Mouse (Mus musculus) embryonic fibroblast, embryonic 13.5 days (primary cell): ENCODE data around the gene Pex10. TPM values are rescaled to one million over a fixed set of nuclear protein-coding genes. Genes with fewer than 3 reads are reported as not detected.
A peak's percentile ranks its signal among the peaks of the same experiment; 100 is the strongest.

Experiments used
- H3K27ac ChIP-seq: 2 replicates; pipeline ENCODE4 v1.5.1; 2012; ENCODE audit warnings: low read length, control low read depth, inconsistent platforms; ENCODE audit not compliant: insufficient read depth
- H3K4me1 ChIP-seq: 2 replicates; pipeline ENCODE4 v1.6.1; 2011; ENCODE audit warnings: low read length; ENCODE audit not compliant: control insufficient read depth, insufficient read depth
- H3K4me3 ChIP-seq: 2 replicates; pipeline ENCODE4 v1.5.1; 2011; ENCODE audit warnings: mild to moderate bottlenecking, control low read depth, low read length; ENCODE audit not compliant: insufficient read depth
- CTCF ChIP-seq: IDR thresholded peaks from 2 replicates; pipeline ENCODE4 v1.5.1; 2011; ENCODE audit warnings: mild to moderate bottlenecking, control low read depth, low read length, moderate library complexity, borderline replicate concordance; ENCODE audit not compliant: insufficient read depth
- POLR2A ChIP-seq: IDR thresholded peaks from 2 replicates; pipeline ENCODE4 v1.6.1; 2011; ENCODE audit warnings: low read depth, mild to moderate bottlenecking, control low read depth, low read length, moderate library complexity
- polyA plus RNA-seq: library from polyadenylated mRNA; stranded (reverse); fragments of >200 nt; gene quantifications from 2 replicates; pipeline ENCODE4 v1.2.4, GENCODE M21; 2011; ENCODE audit warnings: low read depth; ENCODE audit not compliant: missing spikeins, insufficient read length

The Pex10 gene
- polyA plus RNA-seq, 1 experiment: 5.1 TPM

- H3K27ac ChIP-seq: peak overlapping the region; percentile 58
- TF ChIP-seq CTCF (no peak), POLR2A (no peak)
- H3K4me3 ChIP-seq: no peak overlapping the region
- peaks cover 12% of the 10 kb centered on the region for H3K4me1 ChIP-seq
Measured at GRCm38 (mm10) chr4:155113766-155114410, 47.1 kb downstream of the Pex10 start.

GRCm38 (mm10) chr4:155116607-155117006 lies 49.8 kb downstream of the Pex10 start:
- TF ChIP-seq CTCF: no peak
- no peak for TF ChIP-seq POLR2A

GRCm38 (mm10) chr4:155117396-155117978 lies 50.7 kb downstream of the Pex10 start:
- Histone ChIP-seq H3K27ac (no peak overlapping the region), H3K4me1 (peaks cover 4% of the 10 kb centered on the region), H3K4me3 (no peak overlapping the region)
- TF ChIP-seq POLR2A (no peak), CTCF (no peak)

More at GRCm38 (mm10) chr4:155116607-155117006, 49.8 kb downstream of the Pex10 start:
- H3K4me1 ChIP-seq: peaks cover 4% of the 10 kb centered on the region
- no peak overlapping the region for H3K4me3 ChIP-seq
- H3K27ac ChIP-seq: no peak overlapping the region

GRCm38 (mm10) chr4:155118278-155118677 lies 51.5 kb downstream of the Pex10 start:
- no peak overlapping the region for H3K4me3 ChIP-seq
- peaks cover 8% of the 10 kb centered on the region for H3K4me1 ChIP-seq
- TF ChIP-seq CTCF (no peak), POLR2A (no peak)
- no peak overlapping the region for H3K27ac ChIP-seq

GRCm38 (mm10) chr4:155120038-155120437 lies 53.2 kb downstream of the Pex10 start:
- H3K27ac ChIP-seq: no peak overlapping the region
- no peak overlapping the region for H3K4me3 ChIP-seq
- TF ChIP-seq POLR2A (no peak), CTCF (no peak)
- H3K4me1 ChIP-seq: peaks cover 4% of the 10 kb centered on the region; the same call in 1 of the 2 replicates

- Histone ChIP-seq H3K27ac (no peak overlapping the region), H3K4me1 (peaks cover 4% of the 10 kb centered on the region; the same call in 1 of the 2 replicates), H3K4me3 (no peak overlapping the region)
- TF ChIP-seq POLR2A (no peak), CTCF (no peak)
Measured at GRCm38 (mm10) chr4:155120583-155120982, 53.8 kb downstream of the Pex10 start.

GRCm38 (mm10) chr4:155121222-155121621 lies 54.4 kb downstream of the Pex10 start:
- H3K27ac ChIP-seq: no peak overlapping the region
- H3K4me3 ChIP-seq: no peak overlapping the region
- TF ChIP-seq CTCF: no peak
- TF ChIP-seq POLR2A: no peak
- H3K4me1 ChIP-seq: peaks cover 5% of the 10 kb centered on the region; the same call in 1 of the 2 replicates

Other genes starting within 250 kb of the Pex10 start
- gene Ttc34, start 229.6 kb upstream of the Pex10 start, polyA plus RNA-seq: not detected in 2 replicates
- not detected in 2 replicates for gene Mmel1, start 197.4 kb upstream of the Pex10 start, polyA plus RNA-seq
- 13.2 and 13.7 TPM in 2 replicates for gene Fam213b, start 167.9 kb upstream of the Pex10 start, polyA plus RNA-seq
- gene Tnfrsf14, start 138.5 kb upstream of the Pex10 start, polyA plus RNA-seq: 4.8 and 17.6 TPM in 2 replicates
- gene Hes5, start 106.1 kb upstream of the Pex10 start, polyA plus RNA-seq: not detected in 2 replicates
- 19.0 and 19.8 TPM in 2 replicates for gene Pank4, start 102.9 kb upstream of the Pex10 start, polyA plus RNA-seq
- gene Plch2, start 10.2 kb upstream of the Pex10 start, polyA plus RNA-seq: 0.12 and 0.23 TPM in 2 replicates
- gene Rer1, start 19.4 kb downstream of the Pex10 start, polyA plus RNA-seq: 148 and 162 TPM in 2 replicates
- gene Morn1, start 19.6 kb downstream of the Pex10 start, polyA plus RNA-seq: 3.9 and 5.0 TPM in 2 replicates
- gene Ski, start 155.6 kb downstream of the Pex10 start, polyA plus RNA-seq: 88.4 and 106 TPM in 2 replicates
- 19.8 and 21.1 TPM in 2 replicates for gene Faap20, start 182.8 kb downstream of the Pex10 start, polyA plus RNA-seq